Mouse (Mus musculus): ENCODE results near the gene Tceanc2.
"Not testable (repeated sequence)": the region's sequence is repeated elsewhere in the genome, so short reads cannot be mapped to it uniquely, and the experiment has no call there.

The Tceanc2 gene

GRCm38 (mm10) chr4:107125101-107125500 is 53.8 kb downstream of the Tceanc2 start:
- DNase-seq = no peak

GRCm38 (mm10) chr4:107124376-107124775 is 54.5 kb downstream of the Tceanc2 start:
- no peak for DNase-seq

GRCm38 (mm10) chr4:107121165-107121943 is 57.6 kb downstream of the Tceanc2 start:
- DNase-seq = peak; percentile 66

- DNase-seq = no peak
These were observed 58.2 kb downstream of the Tceanc2 start for GRCm38 (mm10) chr4:107120676-107121075.

- DNase-seq = peak; percentile 31
These were observed 59.9 kb downstream of the Tceanc2 start for GRCm38 (mm10) chr4:107119056-107119455.

GRCm38 (mm10) chr4:107117741-107118385 is 61.1 kb downstream of the Tceanc2 start:
- no peak for DNase-seq

GRCm38 (mm10) chr4:107114278-107114677 is 64.6 kb downstream of the Tceanc2 start:
- DNase-seq = no peak

- not testable (repeated sequence) for DNase-seq
These were observed 69.7 kb downstream of the Tceanc2 start for GRCm38 (mm10) chr4:107109181-107109580.

GRCm38 (mm10) chr4:107108291-107108731 is 70.6 kb downstream of the Tceanc2 start:
- DNase-seq = peak; percentile 24

- DNase-seq = no peak
These were observed 72.1 kb downstream of the Tceanc2 start for GRCm38 (mm10) chr4:107106777-107107176.

- no peak for DNase-seq
These were observed 76.7 kb downstream of the Tceanc2 start for GRCm38 (mm10) chr4:107102220-107102619.

GRCm38 (mm10) chr4:107098791-107099525 is 80.0 kb downstream of the Tceanc2 start:
- no peak for DNase-seq

GRCm38 (mm10) chr4:107098375-107098774 is 80.5 kb downstream of the Tceanc2 start:
- no peak for DNase-seq

- DNase-seq = no peak
These were observed 81.0 kb downstream of the Tceanc2 start for GRCm38 (mm10) chr4:107097871-107098270.

- DNase-seq = no peak
These were observed 82.0 kb downstream of the Tceanc2 start, which contains the start of gene Cdcp2 for GRCm38 (mm10) chr4:107096841-107097373. TSS of gene Cdcp2 (plus strand) at chr4:107096891.

GRCm38 (mm10) chr4:107096043-107096442 is 82.9 kb downstream of the Tceanc2 start:
- DNase-seq = no peak

GRCm38 (mm10) chr4:107094484-107095187 is 84.3 kb downstream of the Tceanc2 start:
- DNase-seq = no peak

GRCm38 (mm10) chr4:107091696-107092095 is 87.2 kb downstream of the Tceanc2 start:
- no peak for DNase-seq

- DNase-seq = peak; percentile 16
These were observed 94.1 kb downstream of the Tceanc2 start for GRCm38 (mm10) chr4:107084858-107085257.

GRCm38 (mm10) chr4:107084343-107084742 is 94.6 kb downstream of the Tceanc2 start:
- peak; percentile 19 for DNase-seq
